Mouse (Mus musculus) CD4-positive, CD25-positive, alpha-beta regulatory T cell, adult 2 months (primary cell): ENCODE results near the gene Rpl23a.

ENCODE experiments used
- DNase-seq: peaks from one replicate; pipeline ENCODE4 v3.0.0-alpha.2; 2012; ENCODE audit warnings: low read depth, low spot score

Rpl23a gene

DNA sequence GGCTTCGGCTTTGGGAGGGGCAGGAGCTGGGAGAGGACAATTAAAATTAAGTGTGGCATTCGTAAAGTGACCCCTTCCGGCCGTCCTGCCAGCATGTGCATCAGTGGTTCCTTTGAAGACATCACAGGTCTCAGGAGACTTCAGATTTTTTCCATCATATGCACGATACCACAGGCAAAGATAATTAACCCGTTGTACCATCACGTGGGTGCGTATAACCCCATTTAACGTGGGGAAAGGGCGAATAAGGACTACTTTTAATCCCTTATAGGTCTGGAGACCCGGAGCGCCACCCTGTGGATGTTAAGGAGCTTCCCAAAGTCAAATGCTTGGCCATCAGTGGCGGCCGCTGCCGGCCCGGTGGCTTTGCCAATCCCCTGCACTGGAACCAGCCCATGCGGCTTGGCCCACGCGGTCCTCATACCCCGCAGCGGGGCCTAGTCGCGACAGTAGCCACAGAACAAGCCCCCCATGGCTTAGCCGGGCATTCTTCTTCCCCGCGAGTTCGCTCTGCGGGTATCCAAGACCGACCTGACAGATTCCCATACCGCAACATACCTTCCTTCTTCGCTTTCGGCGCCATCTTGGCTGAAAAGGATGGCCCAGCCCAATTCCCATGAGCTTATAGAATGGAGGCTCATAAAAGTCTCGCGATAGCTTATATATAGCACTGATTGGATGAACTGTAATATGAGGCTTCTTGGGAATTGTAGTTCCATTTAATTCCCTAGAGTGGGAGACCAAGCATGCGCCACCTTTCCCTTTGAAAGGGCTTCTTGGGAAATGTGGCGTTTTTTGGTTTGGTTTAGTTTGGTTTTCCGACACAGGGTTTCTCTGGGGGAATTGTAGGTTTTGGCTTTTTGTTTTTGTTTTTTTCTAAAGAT lies at the start of gene Rpl23a:
TSS of gene Rpl23a (minus strand) at position 624 of the 884 bp plus-strand sequence.
- DNase-seq = peak; percentile 89

DNA sequence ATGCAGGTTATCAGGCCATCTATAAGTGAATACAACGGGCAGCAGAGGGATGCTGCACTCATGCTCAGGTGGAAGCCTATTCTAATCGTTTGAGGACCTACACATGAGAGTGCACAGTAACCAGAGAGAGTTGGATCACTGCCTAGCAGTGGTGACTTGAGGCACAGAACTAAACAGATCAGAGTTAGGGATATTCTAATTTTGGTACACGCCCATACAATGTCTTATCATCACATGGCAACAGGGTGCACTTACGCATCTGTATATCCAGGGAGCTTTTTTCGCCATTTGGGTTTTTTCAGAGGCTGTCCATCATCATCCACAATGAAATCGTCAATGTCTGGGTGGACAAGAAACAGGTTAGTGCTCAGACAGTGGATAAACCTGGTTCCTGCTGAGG lies 48.1 kb upstream of the Rpl23a start:
- DNase-seq = no peak

DNA sequence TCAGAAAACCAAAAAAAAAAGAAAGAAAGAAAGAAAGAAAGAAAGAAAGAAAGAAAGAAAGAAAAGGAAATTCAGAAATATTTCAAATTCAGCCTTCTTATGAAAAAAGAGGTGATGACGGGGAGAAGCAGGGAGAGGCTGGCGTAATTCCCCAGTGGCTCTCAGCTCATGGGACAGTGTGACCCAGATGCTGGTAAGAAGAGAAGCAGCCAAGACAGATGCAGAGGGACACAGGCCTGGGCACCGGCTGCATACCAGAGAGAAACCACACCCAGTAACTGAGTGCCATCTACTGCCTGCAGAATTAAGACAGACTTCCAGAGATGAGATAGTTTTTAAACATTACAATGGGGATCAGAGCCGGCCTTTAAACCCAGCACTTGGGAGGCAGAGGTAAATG lies 40.2 kb upstream of the Rpl23a start:
- DNase-seq = no peak

DNA sequence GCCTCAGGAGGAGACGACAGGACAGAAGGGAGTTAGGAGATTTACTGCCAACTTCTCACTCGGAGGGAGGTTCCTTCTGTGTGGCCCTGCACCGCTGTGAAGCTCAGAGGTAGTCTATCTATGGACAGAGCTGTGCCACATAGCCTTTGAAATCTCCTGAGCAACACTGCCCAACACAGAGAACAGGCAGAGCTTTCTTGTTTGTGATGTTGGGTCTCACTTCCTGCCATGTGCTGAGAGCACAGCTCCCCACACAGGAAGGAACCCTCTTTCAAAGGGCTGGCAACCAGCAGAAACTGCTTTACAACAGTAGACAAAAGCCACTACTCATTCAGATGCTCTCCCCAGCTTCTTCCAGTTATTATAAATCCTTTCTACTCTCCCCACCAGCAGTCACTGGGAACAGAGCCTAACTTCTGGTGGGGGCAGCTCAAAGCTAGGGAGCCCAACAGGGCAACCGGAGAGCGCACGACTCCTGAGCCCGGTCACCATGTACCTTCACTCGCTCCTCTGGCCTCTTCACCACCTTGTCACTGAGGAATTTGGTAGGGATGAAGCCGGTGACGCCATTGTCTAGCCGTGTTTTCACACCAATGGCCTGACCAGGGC lies 32.4 kb upstream of the Rpl23a start:
- peak; percentile 44 for DNase-seq

DNA sequence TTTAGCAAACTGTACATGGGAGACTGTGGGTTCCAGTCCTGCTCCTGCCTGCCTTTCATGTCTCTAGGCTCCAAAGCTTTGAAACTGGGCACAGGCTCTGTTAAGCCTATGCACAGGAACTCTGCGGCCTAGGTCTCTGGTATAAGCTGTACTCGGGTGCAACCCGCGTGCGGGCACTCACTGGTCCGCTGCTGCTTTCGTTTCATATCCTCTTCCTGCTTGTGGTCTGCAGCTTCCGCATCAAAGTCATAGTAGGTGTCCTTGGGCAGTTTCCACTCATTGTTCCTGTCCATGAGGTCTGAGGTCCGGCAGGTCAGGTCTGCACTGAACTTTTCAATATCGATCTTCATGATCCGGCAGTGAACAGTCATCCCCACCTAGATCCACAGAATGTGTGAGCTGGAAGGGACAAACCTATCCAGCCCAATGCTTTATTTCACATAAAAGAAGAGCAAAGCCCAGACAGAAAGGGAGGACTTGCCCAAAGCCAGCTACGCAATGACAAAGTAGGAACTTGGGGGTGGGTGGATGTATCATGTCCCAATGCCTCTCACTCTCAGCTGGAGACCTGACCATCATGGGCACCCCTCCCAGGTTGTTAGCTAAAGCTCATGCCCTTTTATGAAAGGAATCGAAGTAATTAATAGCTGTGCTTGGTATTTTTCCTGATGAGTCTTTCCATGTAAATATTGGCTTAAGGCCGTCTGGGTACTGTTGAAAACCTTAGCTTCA lies 29.9 kb upstream of the Rpl23a start:
- DNase-seq = no peak

DNA sequence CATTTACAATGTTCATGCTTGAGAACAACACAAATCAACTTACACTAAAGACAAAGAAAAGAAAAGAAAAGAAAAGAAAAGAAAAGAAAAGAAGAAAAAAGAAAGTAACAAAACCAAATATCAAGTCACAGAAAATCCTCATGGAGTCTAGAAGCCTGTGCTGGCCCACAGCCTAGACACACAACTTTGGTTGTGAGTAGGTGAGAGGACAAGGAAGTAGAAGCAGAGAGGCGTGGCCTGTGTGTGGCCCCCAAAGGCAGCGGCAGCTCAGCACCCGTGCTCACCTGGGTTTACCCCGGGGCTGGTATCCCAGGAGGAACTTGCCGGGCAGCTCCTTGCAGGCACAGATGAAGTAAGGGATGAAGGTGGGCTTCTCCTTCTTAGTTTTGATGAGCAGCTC lies 28.1 kb upstream of the Rpl23a start:
- DNase-seq = no peak

DNA sequence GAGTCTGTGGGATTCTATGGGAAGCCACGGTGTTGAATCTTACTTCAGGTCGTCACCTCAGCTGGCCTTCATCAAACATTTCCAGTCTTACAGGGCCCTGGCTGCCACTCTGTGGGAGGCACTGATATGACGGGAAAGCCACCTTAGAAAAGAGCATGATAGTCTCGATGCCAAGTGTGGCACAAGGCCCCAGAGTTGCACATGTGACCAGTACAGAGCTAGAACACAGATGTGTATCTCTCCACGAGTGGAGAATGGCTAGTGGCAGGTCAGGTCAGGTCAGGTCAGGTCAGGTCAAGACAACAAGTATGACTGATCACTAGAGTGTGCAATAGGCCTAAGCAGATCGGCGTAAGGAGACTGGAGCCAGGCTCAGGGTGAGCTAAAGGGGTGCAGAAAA lies 27.2 kb upstream of the Rpl23a start:
- DNase-seq = no peak

DNA sequence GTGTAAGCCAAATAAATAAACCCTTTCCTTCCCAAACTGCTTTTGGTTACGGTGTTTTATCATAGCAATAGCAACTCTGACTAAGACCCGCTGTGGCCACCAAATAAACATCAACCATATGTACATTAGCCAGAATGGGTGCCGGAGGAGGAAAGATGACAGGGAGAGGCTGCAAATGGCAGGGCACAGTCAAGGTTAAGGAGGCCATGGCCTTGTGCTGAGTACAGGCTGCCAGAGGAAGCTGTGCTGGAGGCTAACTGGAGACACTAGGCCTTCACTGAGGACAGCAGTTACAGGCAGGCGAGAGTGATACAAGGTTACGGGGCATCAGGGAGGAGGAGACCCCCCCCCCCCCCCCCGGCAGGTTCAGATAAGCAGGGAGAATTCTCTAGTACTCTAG lies 26.5 kb upstream of the Rpl23a start:
- DNase-seq = no peak

DNA sequence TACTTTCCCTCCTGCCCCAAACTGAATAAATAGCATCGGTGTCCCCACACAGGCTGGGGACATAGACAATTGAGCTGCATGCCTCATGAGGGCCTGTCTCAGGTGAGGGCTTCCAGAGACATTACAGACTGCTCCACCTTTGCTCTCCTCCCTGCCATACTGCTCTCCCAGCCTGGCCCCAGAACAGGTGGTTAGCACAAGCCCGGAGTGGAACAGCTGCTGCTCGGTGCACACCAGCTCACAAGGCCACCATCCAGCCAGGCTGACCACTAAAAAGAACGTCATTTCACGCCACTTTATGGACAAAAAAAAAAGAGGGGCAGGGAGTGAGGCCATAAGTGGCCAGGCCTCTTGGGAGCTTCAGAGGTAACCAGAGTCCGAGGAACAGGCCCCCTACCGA lies 23.8 kb upstream of the Rpl23a start:
- no peak for DNase-seq

DNA sequence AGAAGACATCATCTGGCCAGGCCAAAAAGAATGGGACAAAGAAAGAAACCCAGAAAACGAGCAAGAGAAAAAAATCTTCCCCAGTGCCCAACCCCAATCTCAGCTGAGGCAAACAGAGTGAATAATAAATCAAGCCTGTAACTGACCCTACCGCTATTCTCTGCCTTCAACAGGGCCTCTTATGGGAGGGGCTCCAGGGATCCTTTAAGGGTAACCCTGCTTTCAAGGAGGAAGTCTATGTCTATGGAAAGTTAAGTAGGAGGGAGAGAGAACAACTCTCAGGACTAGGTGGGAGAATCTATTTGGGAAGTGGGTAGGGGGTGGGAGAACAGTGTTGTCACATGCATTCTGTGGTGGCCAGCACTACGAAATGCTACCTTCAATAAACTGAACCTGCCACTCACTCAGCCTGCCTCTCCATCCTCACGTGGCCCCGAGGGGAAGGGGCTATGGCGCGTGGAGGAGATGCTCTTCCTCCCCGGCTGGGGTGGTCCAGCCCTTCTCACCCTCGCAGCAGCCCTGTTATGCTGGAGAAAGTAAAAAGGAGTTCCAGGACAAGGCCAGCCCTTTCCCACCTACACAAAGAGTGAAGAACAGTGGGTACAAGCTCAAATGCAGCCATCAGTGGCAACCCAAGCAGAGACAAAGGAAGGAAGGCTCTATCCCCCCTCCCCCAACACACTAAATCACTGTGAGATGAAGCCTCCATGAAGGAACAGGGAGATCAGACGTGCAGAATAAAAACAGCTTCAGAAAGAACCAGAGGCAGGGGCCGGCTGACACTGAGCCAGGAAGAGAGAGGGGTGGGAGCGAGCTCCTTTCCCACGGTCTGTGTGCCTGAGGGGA lies 22.2 kb upstream of the Rpl23a start:
- no peak for DNase-seq

DNA sequence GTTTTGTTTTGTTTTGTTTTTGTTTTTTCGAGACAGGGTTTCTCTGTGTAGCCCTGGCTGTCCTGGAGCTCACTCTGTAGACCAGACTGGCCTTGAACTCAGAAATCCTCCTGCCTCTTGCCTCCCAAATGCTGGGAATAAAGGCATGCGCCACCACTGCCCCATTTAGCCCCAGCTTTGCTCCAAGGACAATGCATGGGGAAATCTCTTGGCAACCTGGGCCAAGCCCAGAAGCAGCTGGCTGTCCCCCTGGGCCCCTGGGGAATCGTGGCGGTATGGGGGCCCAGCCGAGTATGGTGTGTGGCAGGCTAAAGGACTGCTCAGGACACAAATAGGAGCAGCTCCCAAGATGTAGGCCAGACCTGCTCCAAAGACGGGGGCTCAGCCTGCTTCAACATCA lies 20.9 kb upstream of the Rpl23a start:
- no peak for DNase-seq

DNA sequence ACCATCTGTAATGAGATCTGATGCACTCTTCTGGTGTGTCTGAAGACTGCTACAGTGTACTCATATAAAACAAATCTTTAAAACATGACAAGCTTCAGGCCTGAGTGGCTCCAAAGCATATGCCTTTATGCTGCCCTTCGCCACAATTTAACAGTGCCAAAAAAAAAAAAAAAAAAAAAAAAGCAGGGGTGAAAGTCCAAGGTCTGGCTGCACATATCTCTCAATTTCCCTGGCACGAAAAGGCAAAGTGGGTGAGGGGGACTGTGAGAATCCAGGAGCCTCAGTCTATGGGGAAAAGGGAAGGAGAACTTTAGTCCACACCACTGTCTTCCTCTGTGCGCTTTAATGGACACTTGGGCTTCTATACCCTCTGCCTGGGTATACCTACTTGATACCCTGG lies 19.0 kb upstream of the Rpl23a start:
- no peak for DNase-seq

DNA sequence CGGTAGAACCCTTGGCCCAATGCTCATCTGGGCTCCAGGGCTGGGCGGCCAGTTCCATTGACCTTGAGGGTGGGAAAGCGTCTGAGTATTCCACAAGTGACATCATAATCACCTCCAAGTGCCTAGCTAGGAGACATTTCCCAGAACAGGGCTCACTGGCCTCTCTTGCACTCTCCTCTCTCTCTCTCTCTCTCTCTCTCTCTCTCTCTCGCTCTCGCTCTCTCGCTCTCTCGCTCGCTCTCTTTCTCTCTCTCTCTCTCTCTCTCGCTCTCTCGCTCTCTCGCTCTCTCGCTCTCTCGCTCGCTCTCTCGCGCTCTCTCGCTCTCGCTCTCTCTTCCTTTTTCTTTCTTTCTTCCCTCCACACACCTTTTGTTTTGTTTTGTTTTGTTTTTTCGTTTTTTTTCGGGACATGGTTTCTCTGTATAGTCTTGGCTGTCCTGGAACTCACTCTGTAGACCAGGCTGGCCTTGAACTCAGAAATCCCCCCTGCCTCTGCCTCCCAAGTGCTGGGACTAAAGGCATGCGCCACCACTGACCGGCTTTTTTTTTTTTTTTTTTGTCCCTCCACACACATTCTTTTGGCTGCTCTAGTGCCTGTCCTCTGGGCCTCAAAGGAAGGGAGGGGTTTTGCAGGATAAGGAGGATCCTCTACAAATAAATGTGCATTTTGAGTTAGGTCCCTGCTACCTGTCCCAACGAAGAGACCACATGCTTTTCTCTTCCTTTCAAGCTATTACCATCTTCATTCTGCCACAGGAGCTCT lies 11.9 kb upstream of the Rpl23a start:
- no peak for DNase-seq

DNA sequence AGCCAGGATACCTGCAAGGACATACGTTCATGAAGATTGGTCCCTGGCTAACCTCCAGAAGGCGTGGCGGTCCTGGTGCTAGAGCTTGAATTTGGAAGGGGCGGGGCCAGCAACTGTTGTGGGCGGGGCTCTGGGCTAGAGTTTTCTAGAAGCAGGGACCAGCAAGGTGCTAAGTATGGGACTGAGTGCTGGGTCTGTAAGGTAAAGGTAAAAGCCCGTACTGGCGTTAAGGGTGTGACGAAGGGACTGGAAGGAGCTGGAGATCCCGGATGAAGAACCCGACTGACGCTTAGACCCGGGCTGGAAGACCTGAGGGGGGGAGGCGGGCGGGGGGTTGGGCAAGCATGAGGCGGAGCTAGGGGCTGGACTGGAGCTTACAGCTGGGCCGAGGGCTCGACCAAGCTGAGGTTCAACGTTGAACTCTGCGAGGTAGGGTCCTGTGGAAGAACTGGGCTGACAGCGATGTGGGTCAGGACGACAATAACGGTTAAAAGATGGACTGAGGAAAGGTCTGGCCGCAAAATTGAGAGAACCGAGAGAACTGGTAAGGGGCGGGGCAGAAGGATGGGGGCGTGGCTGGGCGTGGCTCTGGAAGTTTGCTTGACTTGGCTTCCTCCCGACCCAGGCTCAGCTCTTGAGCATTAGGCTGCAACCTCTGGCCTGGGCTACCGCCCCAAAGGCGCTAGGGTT lies 11.2 kb upstream of the Rpl23a start:
- DNase-seq = peak; percentile 73

DNA sequence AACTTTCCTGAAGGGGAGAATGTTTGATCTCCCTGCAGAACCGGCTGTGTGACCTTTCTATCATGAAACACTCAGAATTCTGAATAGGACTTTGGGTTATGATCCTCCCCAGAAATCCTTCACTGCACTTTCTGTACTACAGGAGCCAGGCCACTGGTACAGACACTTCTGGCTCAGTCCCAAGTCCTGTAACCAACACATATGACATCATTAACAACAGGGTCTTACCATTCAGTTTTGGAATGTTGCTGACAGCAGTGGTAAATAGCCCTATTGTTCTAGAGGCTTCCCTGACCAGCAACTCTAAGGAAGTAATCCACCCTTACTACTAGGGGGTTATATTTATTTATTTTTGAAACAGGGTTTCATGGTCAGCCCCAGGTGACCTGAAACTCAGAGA lies 9.7 kb upstream of the Rpl23a start, which contains the start of gene Proca1:
TSS of gene Proca1 (plus strand) at position 280 of the 400 bp plus-strand sequence.
- DNase-seq = no peak

DNA sequence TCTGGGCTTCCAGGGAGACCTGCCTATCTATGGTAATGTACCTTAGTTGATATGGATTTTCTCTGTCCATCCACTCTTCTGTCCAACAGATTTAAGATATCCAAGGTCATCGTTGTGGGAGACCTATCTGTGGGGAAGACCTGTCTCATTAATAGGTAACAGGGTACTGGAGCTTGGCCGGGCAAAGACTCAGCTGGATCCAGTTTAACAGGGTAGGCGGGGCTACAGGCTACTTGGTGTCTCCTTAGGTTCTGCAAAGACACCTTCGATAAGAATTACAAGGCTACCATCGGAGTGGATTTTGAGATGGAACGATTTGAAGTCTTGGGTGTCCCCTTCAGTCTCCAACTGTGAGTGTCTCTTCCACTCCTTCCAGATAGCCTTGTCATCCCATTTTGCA lies 6.7 kb upstream of the Rpl23a start:
- DNase-seq = no peak

DNA sequence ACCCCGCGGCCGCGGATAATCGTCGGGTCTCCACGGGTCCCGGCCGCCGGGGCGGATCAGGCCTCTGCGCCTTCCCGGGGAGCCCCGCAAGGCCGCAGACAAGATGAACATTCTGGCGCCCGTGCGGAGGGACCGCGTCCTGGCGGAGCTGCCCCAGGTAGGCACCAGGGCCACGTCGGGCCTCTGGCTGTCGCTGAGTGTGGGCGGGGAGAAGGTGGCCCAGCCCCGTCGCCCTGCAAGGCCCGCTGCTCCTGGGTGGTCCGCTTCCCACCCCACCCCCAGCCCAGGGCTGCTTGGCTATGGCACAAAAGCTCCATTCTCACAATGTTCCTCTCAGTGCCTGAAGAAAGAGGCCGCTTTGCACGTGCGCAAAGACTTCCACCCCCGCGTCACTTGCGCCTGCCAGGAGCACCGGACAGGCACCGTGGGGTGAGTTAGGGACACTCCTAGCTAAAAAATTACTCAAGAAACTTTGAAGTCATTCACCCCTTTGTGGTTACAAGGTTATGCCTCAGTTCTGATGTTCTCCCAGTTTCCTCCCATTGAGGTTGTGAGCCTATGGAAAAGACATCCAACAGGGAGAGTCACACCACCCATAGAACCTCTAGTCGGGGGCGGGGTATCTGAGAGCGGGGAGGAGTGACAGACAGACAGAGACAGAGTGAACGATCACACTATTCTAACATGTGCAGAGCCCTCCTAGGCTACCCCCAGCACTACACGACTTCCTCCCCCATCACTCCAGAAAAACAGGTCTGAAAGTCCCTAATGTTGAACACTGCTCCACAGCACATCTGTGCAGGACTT lies 6.1 kb upstream of the Rpl23a start:
- DNase-seq = peak; percentile 53

DNA sequence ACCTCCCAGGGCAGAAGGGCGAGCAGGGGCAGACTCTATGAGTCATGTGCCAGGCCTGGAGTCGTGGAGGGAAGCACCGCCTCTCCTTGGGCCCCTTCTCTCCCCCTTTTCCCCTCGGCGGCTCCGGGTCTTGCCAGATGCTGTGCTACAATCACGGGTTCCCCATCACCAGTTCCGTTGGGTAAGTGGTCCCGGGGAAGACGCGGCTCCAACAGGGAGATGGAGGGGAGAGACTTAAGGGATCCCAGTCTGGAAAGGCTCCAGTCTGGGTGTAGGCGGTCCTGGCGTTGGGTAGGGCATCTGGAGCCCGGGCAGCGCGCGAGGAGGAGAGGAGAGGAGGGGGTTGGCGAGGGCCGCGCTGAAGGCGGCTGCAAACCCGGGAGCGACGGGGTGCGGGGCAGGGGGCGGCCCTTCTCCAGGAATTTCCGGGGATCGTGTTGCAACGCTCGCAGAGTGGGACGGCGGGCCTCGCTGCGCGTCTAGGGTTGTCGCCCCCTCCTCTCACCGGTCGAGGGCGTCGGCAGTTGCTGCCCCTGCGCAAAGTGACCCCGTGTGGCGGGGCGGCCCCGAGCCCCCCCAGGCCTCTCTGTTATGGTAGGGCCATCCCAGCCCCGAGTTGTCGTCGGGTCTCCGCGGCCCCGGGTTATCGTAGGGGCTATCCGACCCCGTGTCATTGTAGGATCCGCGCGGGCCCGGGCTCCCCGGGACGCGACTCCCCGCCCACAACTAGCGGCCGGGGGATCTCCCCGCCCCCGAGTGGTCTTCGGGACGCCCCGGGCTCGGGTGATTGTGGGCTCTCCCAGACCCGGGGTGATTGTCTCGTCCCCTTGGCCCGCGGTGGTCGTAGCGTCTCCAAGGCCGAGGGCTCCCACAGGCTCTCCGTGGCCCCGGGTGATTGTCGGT lies 5.2 kb upstream of the Rpl23a start, which contains the start of gene Rab34:
TSS of gene Rab34 (plus strand) at position 100 of the 903 bp plus-strand sequence.
- peak; percentile 37 for DNase-seq
